Mouse (Mus musculus) heart, postnatal 0 days (tissue): Measurements from ENCODE around the gene Lingo1. TPM values are rescaled to one million over a fixed set of nuclear protein-coding genes. Genes with fewer than 3 reads are reported as not detected.

Experiments
- ATAC-seq: fragments of 200-750 bp; cut with Nextera tagmentation; 2 replicates; pipeline ENCODE4 v1.8.0; 2017; ENCODE audit warnings: low read depth, moderate number of reproducible peaks, moderate library complexity; ENCODE audit not compliant: insufficient read depth
- DNase-seq: peaks from one replicate; pipeline ENCODE4 v3.0.0-alpha.2; 2016; ENCODE audit warnings: low spot score
- H3K27ac ChIP-seq: fragments of 300-500 bp; sonication (generic); 2 replicates; pipeline ENCODE4 v1.5.1; 2014; ENCODE audit warnings: low read depth, mild to moderate bottlenecking
- H3K27me3 ChIP-seq: fragments of 300-500 bp; sonication (generic); 2 replicates; pipeline ENCODE4 v1.6.1; 2014; ENCODE audit warnings: low read length, mixed read lengths; ENCODE audit not compliant: control insufficient read depth, insufficient read depth
- H3K36me3 ChIP-seq: fragments of 300-500 bp; sonication (generic); replicated peaks from 2 replicates; pipeline ENCODE4 v1.6.1; 2014; ENCODE audit warnings: low read length, mixed read lengths; ENCODE audit not compliant: control insufficient read depth, insufficient read depth
- H3K4me1 ChIP-seq: fragments of 300-500 bp; sonication (generic); 2 replicates; pipeline ENCODE4 v1.6.1; 2014; ENCODE audit warnings: antibody characterized with exemption; ENCODE audit not compliant: control insufficient read depth, insufficient read depth
- H3K4me2 ChIP-seq: fragments of 300-500 bp; sonication (generic); 2 replicates; pipeline ENCODE4 v1.6.1; 2014; ENCODE audit warnings: low read depth, mild to moderate bottlenecking, low read length, moderate library complexity
- H3K4me3 ChIP-seq: fragments of 300-500 bp; sonication (generic); 2 replicates; pipeline ENCODE4 v1.5.1; 2014; ENCODE audit warnings: low read depth, low read length
- H3K9ac ChIP-seq: fragments of 300-500 bp; sonication (generic); replicated peaks from 2 replicates; pipeline ENCODE4 v1.6.1; 2014; ENCODE audit warnings: low read depth, low read length, mixed read lengths
- H3K9me3 ChIP-seq: fragments of 300-500 bp; sonication (generic); replicated peaks from 2 replicates; pipeline ENCODE4 v1.6.1; 2016; ENCODE audit warnings: low read length; ENCODE audit not compliant: control insufficient read depth
- CTCF ChIP-seq: IDR thresholded peaks from 2 replicates; pipeline ENCODE4 v1.5.1; 2016; ENCODE audit warnings: antibody characterized with exemption, control low read depth, low read depth
- EP300 ChIP-seq: IDR thresholded peaks from 2 replicates; pipeline ENCODE4 v1.6.1; 2016; ENCODE audit warnings: antibody characterized with exemption, low read depth
- WGBS: fragments of 180-500 bp; shearing (Covaris S2); extraction: QIAGEN DNeasy Blood & Tissue Kit; methylation state at CpG from one replicate; pipeline ENCODE4 v1.1.7; 2014; 5-methylcytosine and 5-hydroxymethylcytosine counted together
- polyA plus RNA-seq: library from polyadenylated mRNA; unstranded; fragments of >200 nt; fragmentation: Nextera tagmentation; extraction: Ambion mirVana; gene quantifications from 2 replicates; pipeline ENCODE4 v1.2.1, GENCODE M21; 2015
- total RNA-seq: library from RNA; depleted of rRNA; stranded (reverse); fragments of >200 nt; gene quantifications from 2 replicates; pipeline ENCODE4 v1.2.3, GENCODE M21; 2014; ENCODE audit warnings: low replicate concordance

The Lingo1 gene
- total and polyA plus RNA-seq, 2 experiments from 2014 or later: 0.66 to 2.4 TPM

GRCm38 (mm10) chr9:56664136-56664535, 132.1 kb downstream of the Lingo1 start:
- ATAC-seq (no peak), DNase-seq (no peak)
- H3K4me3 ChIP-seq: no peak overlapping the region
- H3K27me3 ChIP-seq: peaks cover 3% of the 10 kb centered on the region; the same call in 1 of the 2 replicates
- H3K9me3 ChIP-seq: no peaks in the 10 kb centered on the region
- no peaks in the 10 kb centered on the region for H3K4me1 ChIP-seq
- H3K9ac ChIP-seq: no peak overlapping the region
- no peak overlapping the region for H3K27ac ChIP-seq
- WGBS: 64% methylated on average over 5 of the region's 5 CpGs
- no peak overlapping the region for H3K4me2 ChIP-seq
- no peak for TF ChIP-seq EP300
- TF ChIP-seq CTCF: no peak
- H3K36me3 ChIP-seq: no peaks in the 10 kb centered on the region

DNA sequence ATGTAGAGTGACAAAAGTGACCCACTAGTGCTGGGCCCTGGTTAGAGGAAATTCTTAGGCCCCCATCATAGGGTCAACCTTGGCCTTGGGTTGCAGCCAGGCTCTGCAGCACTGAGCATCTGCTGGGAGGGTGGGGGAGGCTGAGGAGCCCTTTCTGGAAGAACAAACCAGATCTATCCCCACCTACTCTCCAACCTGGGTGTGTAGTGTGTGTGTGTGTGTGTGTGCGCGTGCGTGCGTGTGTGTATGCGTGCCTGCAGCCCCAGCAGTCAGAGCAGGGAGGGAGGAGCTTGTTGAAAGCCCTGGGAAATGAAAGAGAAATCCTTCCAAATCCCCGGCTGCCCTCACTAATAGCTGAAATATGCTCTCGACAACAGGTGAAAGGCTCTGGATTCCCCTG, 133.3 kb downstream of the Lingo1 start:
- WGBS: 83% methylated on average over 7 of the region's 7 CpGs
- ATAC-seq: no peak

GRCm38 (mm10) chr9:56662405-56662804, 133.9 kb downstream of the Lingo1 start:
- H3K36me3 ChIP-seq: no peaks in the 10 kb centered on the region
- ATAC-seq: no peak
- H3K27ac ChIP-seq: no peak overlapping the region
- 64% methylated on average over 3 of the region's 3 CpGs for WGBS
- no peak for DNase-seq
- no peaks in the 10 kb centered on the region for H3K4me1 ChIP-seq
- TF ChIP-seq EP300 (no peak), CTCF (no peak)
- no peak overlapping the region for H3K4me3 ChIP-seq
- H3K27me3 ChIP-seq: peaks cover 3% of the 10 kb centered on the region; the same call in 1 of the 2 replicates
- H3K4me2 ChIP-seq: no peak overlapping the region
- no peak overlapping the region for H3K9ac ChIP-seq
- H3K9me3 ChIP-seq: no peaks in the 10 kb centered on the region

More for the DNA sequence above, 133.3 kb downstream of the Lingo1 start:
- Histone ChIP-seq H3K4me1 (no peaks in the 10 kb centered on the region), H3K4me3 (no peak overlapping the region), H3K36me3 (no peaks in the 10 kb centered on the region), H3K27me3 (peaks cover 3% of the 10 kb centered on the region; the same call in 1 of the 2 replicates), H3K9ac (no peak overlapping the region), H3K4me2 (no peak overlapping the region), H3K9me3 (no peaks in the 10 kb centered on the region), H3K27ac (no peak overlapping the region)
- DNase-seq: no peak
- TF ChIP-seq EP300 (no peak), CTCF (no peak)

- H3K27me3 ChIP-seq: peaks cover 9% of the 10 kb centered on the region
- H3K9ac ChIP-seq: no peak overlapping the region
- WGBS: 59% methylated on average over 3 of the region's 3 CpGs
- no peaks in the 10 kb centered on the region for H3K9me3 ChIP-seq
- no peaks in the 10 kb centered on the region for H3K36me3 ChIP-seq
- no peak for ATAC-seq
- H3K4me1 ChIP-seq: no peaks in the 10 kb centered on the region
- TF ChIP-seq CTCF (no peak), EP300 (no peak)
- H3K4me2 ChIP-seq: no peak overlapping the region
- DNase-seq: no peak
- H3K27ac ChIP-seq: no peak overlapping the region
- no peak overlapping the region for H3K4me3 ChIP-seq
These were observed 134.9 kb downstream of the Lingo1 start for GRCm38 (mm10) chr9:56661217-56661840.

- H3K4me3 ChIP-seq: no peak overlapping the region
- no peak overlapping the region for H3K4me2 ChIP-seq
- TF ChIP-seq EP300: no peak
- TF ChIP-seq CTCF: no peak
- 63% methylated on average over 4 of the region's 4 CpGs for WGBS
- no peaks in the 10 kb centered on the region for H3K9me3 ChIP-seq
- no peak overlapping the region for H3K9ac ChIP-seq
- H3K27me3 ChIP-seq: peaks cover 9% of the 10 kb centered on the region
- H3K36me3 ChIP-seq: no peaks in the 10 kb centered on the region
- ATAC-seq (no peak), DNase-seq (no peak)
- no peak overlapping the region for H3K27ac ChIP-seq
- no peaks in the 10 kb centered on the region for H3K4me1 ChIP-seq
These were observed 137.7 kb downstream of the Lingo1 start for GRCm38 (mm10) chr9:56658580-56658979.

GRCm38 (mm10) chr9:56657996-56658398, 138.3 kb downstream of the Lingo1 start:
- Histone ChIP-seq H3K4me1 (no peaks in the 10 kb centered on the region), H3K27me3 (peaks cover 9% of the 10 kb centered on the region), H3K4me2 (no peak overlapping the region), H3K9me3 (no peaks in the 10 kb centered on the region), H3K36me3 (no peaks in the 10 kb centered on the region), H3K9ac (no peak overlapping the region), H3K4me3 (no peak overlapping the region), H3K27ac (no peak overlapping the region)
- TF ChIP-seq EP300 (no peak), CTCF (no peak)
- ATAC-seq (no peak), DNase-seq (no peak)
- 70% methylated on average over 6 of the region's 6 CpGs for WGBS
